Mouse (Mus musculus) ES-E14 (cell line): ENCODE data around the gene Hif1an. TPM values are rescaled to one million over a fixed set of nuclear protein-coding genes. Genes with fewer than 3 reads are reported as not detected.

Source experiments
- DNase-seq: peaks from one replicate; pipeline ENCODE4 v3.0.0-alpha.2; 2013; ENCODE audit warnings: low read depth, low spot score
- H3K27ac ChIP-seq: 2 replicates; pipeline ENCODE4 v1.5.1; 2012; ENCODE audit warnings: low read depth, mild to moderate bottlenecking, low read length, moderate library complexity, mixed read lengths; ENCODE audit not compliant: poor library complexity, insufficient read depth, severe bottlenecking
- H3K36me3 ChIP-seq: 2 replicates; pipeline ENCODE4 v1.6.1; 2012; ENCODE audit warnings: mild to moderate bottlenecking, low read length, moderate library complexity, mixed read lengths; ENCODE audit not compliant: control insufficient read depth, poor library complexity, insufficient read depth, severe bottlenecking
- H3K4me1 ChIP-seq, 2 experiments: fragments of 150-350 bp in 1 of 2; sonication (generic) in 1 of 2; 2 replicates each; pipeline ENCODE4 v1.6.1; 2012; ENCODE audit warnings: low read length in 2 of 2, mild to moderate bottlenecking in 1 of 2, mixed read lengths in 1 of 2; ENCODE audit not compliant: control insufficient read depth in 2 of 2, insufficient read depth in 2 of 2, poor library complexity in 1 of 2
- H3K4me3 ChIP-seq, 2 experiments: fragments of 150-350 bp in 1 of 2; sonication (generic) in 1 of 2; 2 replicates each; pipeline ENCODE4 v1.5.1; 2012; ENCODE audit warnings: low read length in 2 of 2, low read depth in 1 of 2, mild to moderate bottlenecking in 1 of 2, mixed read lengths in 1 of 2; ENCODE audit not compliant: insufficient read depth in 1 of 2, poor library complexity in 1 of 2, severe bottlenecking in 1 of 2
- H3K9ac ChIP-seq: 2 replicates; pipeline ENCODE4 v1.6.1; 2012; ENCODE audit warnings: low read depth, mild to moderate bottlenecking, low read length, mixed read lengths; ENCODE audit not compliant: poor library complexity, insufficient read depth, severe bottlenecking
- H3K9me3 ChIP-seq: fragments of 150-350 bp; sonication (generic); 2 replicates; pipeline ENCODE4 v1.6.1; 2012; ENCODE audit warnings: low read depth, mild to moderate bottlenecking, low read length; ENCODE audit not compliant: control insufficient read depth, insufficient read depth
- CHD2 ChIP-seq: IDR thresholded peaks from 2 replicates; pipeline ENCODE4 v1.6.1; 2014; ENCODE audit warnings: mild to moderate bottlenecking, low read depth, low read length, inconsistent platforms
- HCFC1 ChIP-seq: IDR thresholded peaks from 2 replicates; pipeline ENCODE4 v1.6.1; 2012; ENCODE audit warnings: low read length, inconsistent platforms, borderline replicate concordance; ENCODE audit not compliant: insufficient read depth
- MAFK ChIP-seq: IDR thresholded peaks from 2 replicates; pipeline ENCODE4 v1.6.1; 2014; ENCODE audit warnings: mild to moderate bottlenecking, low read depth, low read length, inconsistent platforms; ENCODE audit not compliant: insufficient read depth
- ZC3H11A ChIP-seq: IDR thresholded peaks from 2 replicates; pipeline ENCODE4 v1.6.1; 2012; ENCODE audit warnings: low read depth, mild to moderate bottlenecking, inconsistent platforms, low read length, borderline replicate concordance
- ZNF384 ChIP-seq: IDR thresholded peaks from 2 replicates; pipeline ENCODE4 v1.6.1; 2012; ENCODE audit warnings: low read depth, low read length, inconsistent platforms
- in situ Hi-C, 2 experiments: fragments of 600-800 bp; cut with MboI; formaldehyde crosslinking; loops; one replicate each; pipeline ENCODE4 v1.15.1; 2025; ENCODE audit warnings: low sequenced_read_pairs in 2 of 2, inconsistent platforms in 1 of 2; ENCODE audit not compliant: unreplicated experiment in 2 of 2
- total RNA-seq: library from RNA; depleted of rRNA; stranded (reverse); fragments of 300-350 nt; gene quantifications from 2 replicates; pipeline ENCODE4 v1.2.3, GENCODE M21; 2012

Gene Hif1an
- total RNA-seq, 1 experiment = 18.2 TPM

DNA sequence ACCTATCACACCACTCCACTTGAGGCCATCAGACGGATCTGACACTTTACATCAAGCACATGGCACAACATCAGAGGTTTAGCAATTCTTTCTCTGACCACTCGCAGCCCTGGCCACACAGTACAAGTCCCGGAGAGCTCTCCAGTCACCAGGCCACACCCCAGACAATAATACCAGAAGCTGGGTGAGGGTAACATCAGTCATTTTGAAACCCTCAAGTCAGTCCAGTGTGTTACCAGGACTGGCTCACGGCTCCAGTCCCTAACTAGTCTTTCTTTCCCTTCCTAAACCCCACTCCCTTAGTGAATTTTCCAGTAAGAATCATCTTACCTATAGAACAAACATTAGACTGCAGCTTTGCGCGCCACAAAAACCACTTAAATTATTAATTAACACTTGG, 32.6 kb upstream of the Hif1an start:
- TF ChIP-seq CHD2 (no peak), MAFK (no peak), ZNF384 (no peak), HCFC1 (no peak), ZC3H11A (no peak)
- no peak overlapping the region for H3K27ac ChIP-seq
- DNase-seq = no peak
- no peaks in the 10 kb centered on the region; a peak in 1 of 4 replicates for H3K4me1 ChIP-seq
- H3K9ac ChIP-seq = no peak overlapping the region
- H3K36me3 ChIP-seq = no peaks in the 10 kb centered on the region; the same call in 1 of the 2 replicates
- no peak overlapping the region for H3K4me3 ChIP-seq
- no peaks in the 10 kb centered on the region for H3K9me3 ChIP-seq
- in situ Hi-C loops = no loop called here

DNA sequence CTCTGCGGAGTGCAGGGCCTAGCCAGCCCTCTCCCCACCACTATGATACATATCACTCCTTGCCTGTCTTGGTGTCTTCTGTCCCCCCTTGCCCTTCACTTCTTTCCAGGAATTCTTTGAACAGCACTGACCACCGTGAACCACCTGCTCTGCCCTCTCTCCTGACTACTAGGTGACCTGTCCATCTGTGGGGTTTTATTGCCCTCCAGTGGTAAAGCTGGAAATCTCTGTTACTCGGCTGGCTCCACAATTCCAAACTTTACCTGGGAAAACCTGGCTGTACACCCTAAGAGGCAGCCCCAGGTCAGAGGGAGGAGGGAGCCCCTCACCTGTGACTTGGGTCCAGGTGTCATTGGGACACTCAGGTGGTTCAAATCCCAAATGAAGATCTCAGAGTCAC, 27.3 kb upstream of the Hif1an start:
- no peaks in the 10 kb centered on the region for H3K9me3 ChIP-seq
- no peak overlapping the region for H3K27ac ChIP-seq
- no peak for DNase-seq
- H3K9ac ChIP-seq = no peak overlapping the region
- no peak overlapping the region for H3K4me3 ChIP-seq
- in situ Hi-C loops = no loop called here
- TF ChIP-seq CHD2 = no peak
- no peak for TF ChIP-seq MAFK
- no peaks in the 10 kb centered on the region; a peak in 1 of 4 replicates for H3K4me1 ChIP-seq
- no peaks in the 10 kb centered on the region; the same call in 1 of the 2 replicates for H3K36me3 ChIP-seq

DNA sequence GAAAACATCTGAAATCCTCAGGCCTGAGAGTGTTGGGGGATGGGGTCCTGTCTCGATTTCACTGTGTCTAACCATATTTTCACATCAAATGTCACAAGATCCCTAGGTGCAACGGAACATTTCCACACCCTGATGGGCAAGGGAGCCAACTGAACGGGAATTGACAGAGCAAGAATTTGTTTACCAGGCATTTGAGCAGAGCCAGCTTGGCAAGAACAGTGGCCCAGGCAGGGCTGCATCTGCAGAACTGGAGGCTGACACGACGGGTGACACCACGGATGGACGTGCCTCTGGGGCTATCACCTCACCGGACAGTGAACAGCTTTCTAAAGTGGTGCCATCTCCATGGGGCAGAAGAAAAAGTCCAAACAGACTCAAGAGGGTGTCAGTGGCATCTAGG, 25.2 kb upstream of the Hif1an start:
- no peaks in the 10 kb centered on the region; a peak in 1 of 4 replicates for H3K4me1 ChIP-seq
- H3K36me3 ChIP-seq = no peaks in the 10 kb centered on the region; the same call in 1 of the 2 replicates
- H3K9me3 ChIP-seq = no peaks in the 10 kb centered on the region
- H3K4me3 ChIP-seq = no peak overlapping the region
- TF ChIP-seq HCFC1 (no peak), ZNF384 (no peak), MAFK (no peak), CHD2 (no peak)
- H3K27ac ChIP-seq = no peak overlapping the region
- no peak overlapping the region for H3K9ac ChIP-seq
- DNase-seq = no peak
- in situ Hi-C loops = no loop called here

DNA sequence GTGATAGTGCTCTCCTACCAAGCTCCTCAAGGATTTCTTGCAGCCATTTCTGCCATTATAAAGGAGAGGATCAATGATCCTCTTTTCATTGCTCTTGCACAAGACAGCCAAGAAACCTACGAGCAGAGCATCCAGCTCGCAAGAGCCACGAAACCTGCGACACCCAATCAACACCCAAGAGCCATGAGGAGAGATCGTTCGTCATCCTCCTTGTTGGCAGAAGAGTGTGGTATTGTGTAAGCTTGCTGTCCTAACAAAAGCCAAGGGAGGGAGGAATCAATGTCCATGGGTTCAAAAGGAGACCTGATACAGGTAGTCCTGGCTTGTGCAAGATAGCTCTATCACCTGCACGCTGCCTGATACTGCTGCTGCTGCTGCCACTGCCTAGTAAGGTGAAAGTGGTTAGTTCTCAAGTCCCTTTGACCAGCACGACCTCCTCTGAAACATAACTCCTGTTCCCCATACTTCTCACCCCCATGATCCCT, 19.9 kb upstream of the Hif1an start:
- Histone ChIP-seq H3K4me1 (no peaks in the 10 kb centered on the region), H3K4me3 (no peak overlapping the region), H3K9me3 (no peaks in the 10 kb centered on the region), H3K9ac (no peak overlapping the region), H3K27ac (no peak overlapping the region), H3K36me3 (no peaks in the 10 kb centered on the region)
- TF ChIP-seq MAFK (no peak), HCFC1 (no peak), ZNF384 (no peak)
- in situ Hi-C loops = no loop called here
- no peak for DNase-seq

- no peaks in the 10 kb centered on the region for H3K4me1 ChIP-seq
- DNase-seq = no peak
- no peak overlapping the region for H3K4me3 ChIP-seq
- H3K9me3 ChIP-seq = no peaks in the 10 kb centered on the region
- no peaks in the 10 kb centered on the region for H3K36me3 ChIP-seq
- in situ Hi-C loops = no loop called here
- H3K27ac ChIP-seq = no peak overlapping the region
- no peak overlapping the region for H3K9ac ChIP-seq
- TF ChIP-seq MAFK = no peak
- no peak for TF ChIP-seq ZC3H11A
- TF ChIP-seq HCFC1 = no peak
- no peak for TF ChIP-seq ZNF384
- no peak for TF ChIP-seq CHD2
These were observed 18.3 kb upstream of the Hif1an start for GRCm38 (mm10) chr19:44544372-44544771.
